Mouse (Mus musculus) kidney, postnatal 4 days (tissue): ENCODE data around the gene Tmem259.

ENCODE experiments used
- DNase-seq, 2 experiments: peaks; one replicate each; pipeline ENCODE4 v3.0.0; 2021; ENCODE audit warnings: mixed read lengths in 2 of 2

Tmem259 gene

GRCm38 (mm10) chr10:79933145-79933679, 50.9 kb downstream of the Tmem259 start:
- DNase-seq, result peak; percentile 44 to 60

DNA sequence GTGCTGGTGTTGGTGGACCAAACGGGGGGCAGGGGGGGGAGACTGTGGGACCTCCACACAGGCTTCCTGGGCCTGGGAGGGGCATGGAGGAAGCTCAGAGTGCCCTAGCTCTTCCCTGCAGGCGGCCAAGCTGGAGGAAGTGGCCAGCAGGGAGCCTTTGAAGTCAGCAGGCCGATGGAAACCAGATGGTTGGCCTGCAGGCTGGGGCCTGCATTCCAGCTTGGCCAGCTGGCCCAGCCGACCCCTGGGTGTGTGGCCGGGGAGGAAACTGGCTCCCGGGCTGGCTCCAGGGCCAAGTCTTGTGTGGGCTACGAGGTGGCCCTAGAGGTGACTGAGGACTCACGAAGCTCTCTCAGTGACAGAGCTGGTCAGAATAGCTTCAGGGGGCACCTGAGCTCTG, 51.4 kb downstream of the Tmem259 start:
- DNase-seq, result peak; percentile 83 to 90

DNA sequence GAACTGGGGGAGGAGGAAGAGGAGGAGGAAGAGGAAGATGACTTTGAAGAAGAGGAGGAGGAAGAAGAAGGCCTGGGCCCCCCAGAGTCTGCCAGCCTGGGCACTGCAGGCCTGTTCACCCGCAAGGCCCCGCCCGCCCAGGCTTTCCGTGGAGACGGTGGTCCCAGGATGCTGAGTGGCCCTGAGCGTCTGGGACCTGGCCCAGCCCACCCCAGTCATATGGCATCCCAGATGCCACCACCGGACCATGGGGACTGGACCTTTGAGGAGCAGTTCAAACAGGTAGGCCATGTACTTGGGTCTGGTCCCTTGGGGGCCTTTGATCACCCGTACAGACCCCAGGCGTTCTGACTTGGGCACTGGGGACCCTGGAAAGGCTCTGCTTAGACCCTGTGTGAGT, 52.3 kb downstream of the Tmem259 start:
- peak in 1 of 2 experiments; percentile 13 for DNase-seq

GRCm38 (mm10) chr10:79930826-79931186, 53.3 kb downstream of the Tmem259 start:
- DNase-seq, result no peak

- DNase-seq, result no peak
These were observed 53.9 kb downstream of the Tmem259 start for GRCm38 (mm10) chr10:79929967-79930825.

DNA sequence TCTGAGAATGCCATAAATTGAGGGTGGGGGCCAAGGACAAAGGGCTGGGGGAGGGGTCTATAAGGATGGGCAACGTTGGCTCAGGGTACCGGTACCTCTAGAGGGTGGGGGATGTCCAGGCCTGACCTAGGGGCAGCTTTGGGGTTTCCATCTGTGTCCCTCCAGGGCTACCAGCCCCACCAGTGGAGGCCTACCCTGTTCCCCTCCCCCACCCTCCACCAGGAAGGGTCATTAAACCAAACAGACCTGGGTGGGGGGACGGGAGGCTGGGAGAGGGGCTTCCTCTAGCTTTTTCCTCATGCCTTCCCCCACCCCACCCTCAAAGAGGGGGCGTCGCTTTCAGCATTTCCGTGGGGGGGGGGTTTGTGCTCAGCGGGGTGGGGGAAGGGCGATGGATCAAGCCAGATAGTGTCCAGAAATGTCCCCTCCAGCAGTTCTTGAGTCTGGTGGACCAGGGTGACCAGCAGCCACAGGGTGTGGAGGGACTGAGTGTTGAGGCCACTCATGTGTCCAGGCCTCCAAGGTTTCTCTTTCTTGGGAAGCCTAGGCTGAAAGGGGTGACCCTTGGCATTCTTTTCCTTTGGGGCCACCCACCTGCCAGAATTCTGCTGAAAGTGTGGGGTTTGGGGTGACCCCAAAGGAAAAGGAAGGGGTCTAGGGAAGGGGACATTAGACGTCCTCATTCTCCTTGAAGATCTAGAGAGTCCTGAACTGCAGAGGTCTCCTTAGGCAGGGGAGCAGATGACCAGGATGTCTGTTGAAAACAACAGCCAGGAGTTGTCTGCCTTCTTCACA, 55.0 kb downstream of the Tmem259 start:
- peak; percentile 39 to 51 for DNase-seq

GRCm38 (mm10) chr10:79928030-79928694, 56.0 kb downstream of the Tmem259 start:
- DNase-seq, result peak; percentile 66 to 76

DNA sequence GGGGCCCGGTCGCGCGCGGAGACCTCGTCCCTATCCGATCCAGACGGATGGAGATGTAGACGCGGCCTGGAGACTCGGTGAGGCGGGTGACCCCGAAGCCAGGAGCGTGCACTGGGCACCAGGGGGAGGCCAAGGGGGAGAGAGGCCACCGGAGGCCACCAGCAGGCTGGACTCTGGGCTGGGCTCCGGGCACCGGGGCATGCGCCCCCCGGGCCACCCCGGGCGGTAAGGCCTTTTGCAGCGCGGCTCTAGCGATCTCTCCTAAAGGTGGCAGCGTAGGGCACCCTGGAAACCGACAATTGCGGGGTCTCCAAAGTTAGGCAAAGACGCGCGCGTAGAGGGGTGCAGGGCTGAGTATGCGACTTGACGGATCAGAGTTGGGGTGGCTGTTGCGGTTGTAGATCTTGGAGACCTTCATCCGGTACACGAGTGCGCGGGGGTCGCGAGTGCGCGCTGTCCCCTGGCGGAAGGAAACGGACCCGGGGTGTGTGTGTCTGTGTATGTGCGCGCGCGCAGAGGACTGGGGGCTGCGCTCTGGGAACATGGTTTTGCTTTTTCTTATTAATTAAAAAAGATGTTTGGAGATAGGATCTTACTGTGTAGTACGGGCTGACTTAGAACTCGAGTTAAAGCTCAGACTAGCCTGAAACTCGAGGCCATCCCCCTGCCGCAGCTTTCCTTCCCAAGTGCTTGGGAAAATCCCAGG, 56.7 kb downstream of the Tmem259 start:
- DNase-seq, result peak; percentile 78 to 86

GRCm38 (mm10) chr10:79926491-79927323, 57.4 kb downstream of the Tmem259 start, which contains the start of gene Arid3a:
Arid3a (plus strand) TSS chr10:79927043.
- DNase-seq, result peak; percentile 93 to 95

- peak in 1 of 2 experiments; percentile 37 for DNase-seq
These were observed 58.2 kb downstream of the Tmem259 start for GRCm38 (mm10) chr10:79925785-79926490.

DNA sequence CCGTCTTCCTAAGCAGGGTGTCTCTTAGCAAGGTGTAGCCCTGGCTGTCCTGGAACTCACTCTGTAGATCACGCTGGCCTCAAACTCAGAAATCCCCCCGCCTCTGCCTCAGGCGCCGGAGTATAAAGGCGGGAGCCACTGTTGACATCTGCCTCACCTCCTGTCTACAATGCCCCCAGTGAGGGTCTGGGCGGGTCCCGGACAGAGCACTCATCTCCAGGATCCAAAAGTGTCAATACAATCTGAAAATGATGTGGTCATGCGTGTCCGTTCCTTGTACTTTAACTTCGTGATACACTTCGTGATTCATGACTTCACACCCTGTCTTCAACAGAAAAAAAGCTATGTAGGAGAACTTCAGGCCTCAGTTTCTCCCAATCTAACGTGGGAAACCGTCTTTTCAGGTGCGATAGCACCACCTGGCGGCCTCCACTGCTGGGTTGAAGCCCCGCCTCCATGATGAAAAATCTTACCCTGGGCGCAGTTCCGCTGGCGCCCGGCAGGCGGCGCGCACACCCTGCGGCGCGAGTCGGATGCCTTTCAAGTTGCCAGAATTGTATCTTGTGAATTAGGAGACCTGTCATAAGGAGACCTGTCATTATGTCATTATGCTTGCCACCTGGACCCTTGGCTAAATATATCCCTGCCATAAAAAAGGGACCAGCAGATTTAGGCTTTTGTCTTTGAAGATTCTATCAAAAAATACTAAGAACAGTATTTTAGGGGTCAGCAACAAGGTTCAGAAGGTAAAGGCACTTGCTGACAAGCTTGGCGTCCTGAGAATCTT, 58.9 kb downstream of the Tmem259 start:
- peak; percentile 95 to 96 for DNase-seq
